Comparison of ENCODE assay signal across 24 mouse cellular contexts in genomic region chr12:77481799-77482198, GRCm38 (mm10).
DNase-seq lines count a peak whose midpoint lies in the region; ATAC-seq and TF ChIP-seq lines count a peak whose summit lies in the region.
"Had no signal": no experiment of that assay in that cellular context is flagged by ENCODE, and none has a peak within 500 bp of the region (broad histone marks: within the 10 kb centered on the region; RNA-seq: fewer than 3 reads in every experiment).

No protein-coding gene starts in this region.

- no peak overlapping the region for H3K9ac ChIP-seq in hindbrain, embryonic 16.5 days (ENCODE audit: low read depth, low read length)
- no peak overlapping the region for H3K9ac ChIP-seq in hindbrain, embryonic 11.5 days (ENCODE audit: low read depth, low read length)
- H3K9ac ChIP-seq: heart, embryonic 15.5 days; kidney, embryonic 15.5 days; liver, embryonic 14.5 days; lung, embryonic 14.5 days had no signal

- no peaks in the 10 kb centered on the region for H3K27me3 ChIP-seq in hindbrain, embryonic 16.5 days (replicated peaks; ENCODE audit: control insufficient read depth, insufficient read depth, low read length)
- no peaks in the 10 kb centered on the region for H3K27me3 ChIP-seq in hindbrain, embryonic 11.5 days (ENCODE audit: control insufficient read depth, insufficient read depth, low read length)
- H3K27me3 ChIP-seq in cerebellum, adult 2 months (ENCODE audit: control insufficient read depth, insufficient read depth, low read length), result no peaks in the 10 kb centered on the region
- H3K27me3 ChIP-seq: kidney, embryonic 15.5 days; megakaryocyte, embryonic 14.5 days had no signal

- no peak overlapping the region for H3K4me3 ChIP-seq in hindbrain, embryonic 16.5 days (ENCODE audit: low read length)
- H3K4me3 ChIP-seq in hindbrain, embryonic 11.5 days (ENCODE audit: low read depth, low read length), result no peak overlapping the region
- no peak overlapping the region for H3K4me3 ChIP-seq in cerebellum, adult 2 months (replicated peaks; ENCODE audit: insufficient read depth, low read depth, low read length)
- H3K4me3 ChIP-seq: embryonic facial prominence, embryonic 10.5 days; forebrain, embryonic 10.5 days; heart, embryonic 15.5 days; kidney, embryonic 15.5 days; megakaryocyte, embryonic 14.5 days had no signal

- ATAC-seq in cerebellum, adult (ENCODE audit: insufficient number of reproducible peaks, low FRiP score, low TSS enrichment), result 0 out of 2 replicates have a peak, but pooled peaks have one; percentile 45
- no peak; the same call in 1 of the 2 replicates for ATAC-seq in hindbrain, embryonic 16.5 days
- ATAC-seq in hindbrain, embryonic 11.5 days (ENCODE audit: low FRiP score), result no peak
- ATAC-seq: activated CD4-positive, CD25-positive, alpha-beta regulatory T cell, adult 4 months; midbrain, embryonic 16.5 days had no signal

- no peaks in the 10 kb centered on the region for H3K4me1 ChIP-seq in hindbrain, embryonic 16.5 days (ENCODE audit: control insufficient read depth, insufficient read depth, low read depth, low read length)
- H3K4me1 ChIP-seq in hindbrain, embryonic 11.5 days (replicated peaks; ENCODE audit: control insufficient read depth, insufficient read depth, low read length), result no peaks in the 10 kb centered on the region
- peaks cover 8% of the 10 kb centered on the region for H3K4me1 ChIP-seq in cerebellum, adult 2 months (ENCODE audit: control insufficient read depth, insufficient read depth, low read length)
- H3K4me1 ChIP-seq: embryonic facial prominence, embryonic 10.5 days had no signal

- no peaks in the 10 kb centered on the region for H3K36me3 ChIP-seq in hindbrain, embryonic 16.5 days (ENCODE audit: control insufficient read depth, insufficient read depth, low read length)
- no peaks in the 10 kb centered on the region for H3K36me3 ChIP-seq in hindbrain, embryonic 11.5 days (ENCODE audit: control insufficient read depth, insufficient read depth, low read length)
- H3K36me3 ChIP-seq: embryonic facial prominence, embryonic 10.5 days; forebrain, embryonic 10.5 days; heart, embryonic 15.5 days; kidney, embryonic 15.5 days had no signal

- 31% methylated on average over 3 of the region's 3 CpGs for WGBS in hindbrain, embryonic 16.5 days
- 44% methylated on average over 3 of the region's 3 CpGs for WGBS in hindbrain, embryonic 11.5 days
- WGBS in cerebellum, adult 2 months, result 23% methylated on average over 3 of the region's 3 CpGs

- TF ChIP-seq CTCF in cerebellum, adult 2 months (IDR thresholded peaks at IDR 0.05; ENCODE audit: borderline replicate concordance, insufficient read depth, low read depth, low read length), result no peak

- H3K9me3 ChIP-seq in hindbrain, embryonic 16.5 days (ENCODE audit: control insufficient read depth, low read length), result no peaks in the 10 kb centered on the region
- H3K9me3 ChIP-seq in hindbrain, embryonic 11.5 days (ENCODE audit: control insufficient read depth, low read length), result no peaks in the 10 kb centered on the region
- H3K9me3 ChIP-seq: embryonic facial prominence, embryonic 10.5 days; forebrain, embryonic 10.5 days; heart, embryonic 15.5 days; kidney, embryonic 15.5 days had no signal

- no peak for DNase-seq in cerebellum, adult 11 months
- DNase-seq in hindbrain, embryonic 11.5 days (ENCODE audit: low spot score), result no peak
- peak; percentile 35 to 67 for DNase-seq in cerebellum, adult 2 months
- DNase-seq in cerebellum, postnatal 36 days, result peak; percentile 42 to 46
- no peak for DNase-seq in adrenal gland, adult 2 months
- no peak for DNase-seq in layer of hippocampus, postnatal 36 days
- DNase-seq: adrenal gland, postnatal 10 days; gastrocnemius, postnatal 36 days; heart, postnatal 36 days; kidney, adult 11 months; kidney, postnatal 36 days; lung, embryonic 14.5 days; thymus, adult 18-20 months; thymus, postnatal 4 days had no signal

- H3K4me2 ChIP-seq in hindbrain, embryonic 16.5 days (ENCODE audit: low read length), result no peak overlapping the region
- H3K4me2 ChIP-seq in hindbrain, embryonic 11.5 days (replicated peaks; ENCODE audit: low read depth, low read length), result no peak overlapping the region
- H3K4me2 ChIP-seq: heart, embryonic 15.5 days; kidney, embryonic 15.5 days; lung, embryonic 14.5 days had no signal

- TF ChIP-seq POLR2A in cerebellum, adult 2 months (IDR thresholded peaks at IDR 0.05; ENCODE audit: borderline replicate concordance, insufficient read depth, low read length), result no peak

- peak overlapping the region; percentile 18; the same call in 1 of the 2 replicates for H3K27ac ChIP-seq in hindbrain, embryonic 16.5 days (ENCODE audit: low read depth, low read length)
- H3K27ac ChIP-seq in hindbrain, embryonic 11.5 days (ENCODE audit: low read depth, low read length), result no peak overlapping the region
- no peak overlapping the region for H3K27ac ChIP-seq in cerebellum, adult 2 months (ENCODE audit: insufficient read depth, low read length)
- H3K27ac ChIP-seq: embryonic facial prominence, embryonic 10.5 days; forebrain, embryonic 10.5 days; heart, embryonic 15.5 days; kidney, embryonic 15.5 days; liver, embryonic 14.5 days had no signal

Comparison
In these comparisons a context has a peak if more than half of its experiments do, and no peak if none do; other contexts are left out.
1. DNase-seq: peak in cerebellum, adult 2 months (2 of 2) and cerebellum, postnatal 36 days (2 of 2); none in cerebellum, adult 11 months (single experiment), hindbrain, embryonic 11.5 days (single experiment), adrenal gland, adult 2 months (single experiment) and layer of hippocampus, postnatal 36 days (0 of 2).